Mouse (Mus musculus): ENCODE measurements around the gene Mcrip1.

- peak; percentile 94 for TF ChIP-seq CTCF (IDR thresholded peaks at IDR 0.05; ENCODE audit: extremely low read depth, insufficient read depth, insufficient read length, insufficient replicate concordance)
- no peak for TF ChIP-seq POLR2A (IDR thresholded peaks at IDR 0.05; ENCODE audit: low read depth, low read length)
These were observed 33.9 kb downstream of the Mcrip1 start for GRCm38 (mm10) chr11:120515611-120516010.
